Mouse (Mus musculus) cerebellum, adult 2 months (tissue): ENCODE measurements at regions not wholly inside any gene's neighbourhood (a gene's known extent, or its start where the extent isn't known, plus 50 kb on each side); places are given as distances from the start of the nearest gene placed in this dataset.

ENCODE experiments used
- DNase-seq, 2 experiments: peaks; one replicate each; pipeline ENCODE4 v3.0.0; 2021
- H3K27ac ChIP-seq: fragments of 200-500 bp; 2 replicates; pipeline ENCODE4 v1.5.1; 2012; ENCODE audit warnings: low read length, control low read depth, inconsistent platforms; ENCODE audit not compliant: insufficient read depth
- H3K27me3 ChIP-seq: fragments of 200-500 bp; 2 replicates; pipeline ENCODE4 v1.6.1; 2012; ENCODE audit warnings: inconsistent platforms, mild to moderate bottlenecking, low read length, moderate library complexity; ENCODE audit not compliant: control insufficient read depth, insufficient read depth
- H3K4me1 ChIP-seq: fragments of 200-500 bp; 2 replicates; pipeline ENCODE4 v1.6.1; 2011; ENCODE audit warnings: low read length; ENCODE audit not compliant: control insufficient read depth, insufficient read depth
- H3K4me3 ChIP-seq: fragments of 200-500 bp; replicated peaks from 2 replicates; pipeline ENCODE3; 2011; ENCODE audit warnings: mild to moderate bottlenecking, low read depth, low read length, control low read depth; ENCODE audit not compliant: insufficient read depth
- CTCF ChIP-seq: fragments of 200-500 bp; IDR thresholded peaks from 2 replicates; pipeline ENCODE4 v1.5.1; 2011; ENCODE audit warnings: low read depth, mild to moderate bottlenecking, control low read depth, low read length, moderate library complexity, borderline replicate concordance; ENCODE audit not compliant: insufficient read depth
- POLR2A ChIP-seq: fragments of 200-500 bp; IDR thresholded peaks from 2 replicates; pipeline ENCODE4 v1.6.1; 2011; ENCODE audit warnings: low read length, control low read depth, borderline replicate concordance; ENCODE audit not compliant: insufficient read depth
- WGBS: fragments of 180-500 bp; shearing (Covaris S2); methylation state at CpG from one replicate; pipeline ENCODE4 v1.1.7; 2018; 5-methylcytosine and 5-hydroxymethylcytosine counted together

GRCm38 (mm10) chr15:74404866-74405265 is 231.3 kb downstream of the Mroh4 start:
- DNase-seq: no peak
- no peak overlapping the region for H3K27ac ChIP-seq
- H3K4me3 ChIP-seq: no peak overlapping the region
- 0 out of 2 replicates have a peak, but pooled peaks cover 7% of the 10 kb centered on the region for H3K4me1 ChIP-seq
- no peaks in the 10 kb centered on the region for H3K27me3 ChIP-seq
- WGBS: 84% methylated on average over 6 of the region's 6 CpGs
- TF ChIP-seq POLR2A: no peak
- TF ChIP-seq CTCF: no peak

DNA sequence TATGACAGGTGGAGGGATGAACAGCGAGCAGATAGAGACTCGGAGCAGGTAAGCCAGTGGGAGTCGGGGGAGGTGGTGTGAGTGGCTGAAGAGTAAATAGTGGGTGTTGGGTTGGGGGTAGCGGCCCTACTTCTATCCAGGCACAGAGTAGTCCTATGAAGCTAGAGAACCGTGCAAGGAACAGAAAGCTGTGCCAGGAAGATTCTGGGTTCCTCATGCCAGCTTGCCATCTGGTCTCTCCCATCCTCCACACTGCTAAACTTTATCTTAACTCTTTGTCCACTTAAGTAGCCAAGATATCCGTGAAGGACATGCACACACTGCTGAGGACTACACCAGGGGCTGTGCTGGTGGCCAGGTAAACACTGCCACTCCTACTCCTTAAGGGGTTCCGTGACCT is 234.9 kb downstream of the Mroh4 start:
- TF ChIP-seq POLR2A (no peak), CTCF (no peak)
- Histone ChIP-seq H3K27me3 (no peaks in the 10 kb centered on the region), H3K27ac (no peak overlapping the region), H3K4me3 (no peak overlapping the region), H3K4me1 (0 out of 2 replicates have a peak, but pooled peaks cover 7% of the 10 kb centered on the region)
- WGBS: 53% methylated on average over 7 of the region's 7 CpGs
- DNase-seq: no peak

DNA sequence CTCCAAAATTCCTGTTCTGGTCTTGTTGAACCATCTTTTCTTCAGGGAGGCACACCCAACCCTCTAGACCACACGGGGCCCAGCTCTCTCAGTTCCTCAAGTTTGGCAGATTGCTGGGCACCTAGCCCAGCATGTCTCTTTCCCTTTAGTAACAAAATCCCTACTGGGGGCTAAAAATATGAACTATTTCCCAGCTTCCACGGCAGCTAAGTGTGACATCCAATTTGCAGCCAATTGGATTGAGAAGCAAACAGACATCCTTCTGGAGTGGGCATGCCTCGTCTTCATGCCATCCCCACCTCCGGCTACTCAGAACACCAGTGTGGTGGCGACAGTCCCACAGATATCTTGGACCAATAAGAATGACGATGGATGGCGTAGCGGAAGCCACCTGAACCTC is 240.1 kb downstream of the Mroh4 start:
- TF ChIP-seq POLR2A (no peak), CTCF (no peak)
- DNase-seq: no peak
- H3K27me3 ChIP-seq: no peaks in the 10 kb centered on the region
- H3K4me3 ChIP-seq: no peak overlapping the region
- 0 out of 2 replicates have a peak, but pooled peaks cover 3% of the 10 kb centered on the region for H3K4me1 ChIP-seq
- no peak overlapping the region for H3K27ac ChIP-seq
- 46% methylated on average over 8 of the region's 8 CpGs for WGBS

GRCm38 (mm10) chr15:74387533-74387932 is 248.6 kb downstream of the Mroh4 start:
- no peak overlapping the region for H3K4me3 ChIP-seq
- DNase-seq: no peak
- H3K27ac ChIP-seq: no peak overlapping the region
- WGBS: 55% methylated on average over 3 of the region's 3 CpGs
- TF ChIP-seq POLR2A: no peak
- TF ChIP-seq CTCF: no peak
- no peaks in the 10 kb centered on the region for H3K27me3 ChIP-seq
- H3K4me1 ChIP-seq: no peaks in the 10 kb centered on the region

DNA sequence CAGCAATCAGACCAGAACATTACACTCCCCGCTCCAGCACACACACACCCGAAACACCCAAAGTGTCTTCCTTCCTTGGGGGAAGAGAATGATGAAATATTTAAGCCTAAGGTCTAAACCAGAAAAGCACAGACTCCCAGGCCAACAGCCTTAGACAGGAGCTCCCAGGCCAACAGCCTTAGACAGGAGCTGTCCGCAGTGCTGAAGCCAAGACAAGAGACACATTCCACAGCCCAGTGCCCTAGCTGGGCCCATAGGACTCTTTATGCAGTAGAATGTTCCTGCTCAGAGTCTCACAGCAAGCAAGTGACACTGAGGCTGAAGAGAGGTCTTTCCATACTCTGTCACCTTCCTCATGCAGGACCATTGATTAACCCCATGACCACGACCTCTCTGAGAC is 253.6 kb downstream of the Mroh4 start:
- H3K27me3 ChIP-seq: no peaks in the 10 kb centered on the region
- no peak for DNase-seq
- WGBS: 77% methylated on average over 4 of the region's 4 CpGs
- no peak for TF ChIP-seq POLR2A
- TF ChIP-seq CTCF: no peak
- no peak overlapping the region for H3K4me3 ChIP-seq
- H3K4me1 ChIP-seq: no peaks in the 10 kb centered on the region
- no peak overlapping the region for H3K27ac ChIP-seq

- WGBS: 91% methylated on average over 6 of the region's 6 CpGs
- Histone ChIP-seq H3K27ac (no peak overlapping the region), H3K4me3 (no peak overlapping the region), H3K27me3 (no peaks in the 10 kb centered on the region), H3K4me1 (no peaks in the 10 kb centered on the region)
- TF ChIP-seq POLR2A (no peak), CTCF (no peak)
- no peak for DNase-seq
Observed at GRCm38 (mm10) chr15:74379366-74379765, 256.8 kb downstream of the Mroh4 start.

DNA sequence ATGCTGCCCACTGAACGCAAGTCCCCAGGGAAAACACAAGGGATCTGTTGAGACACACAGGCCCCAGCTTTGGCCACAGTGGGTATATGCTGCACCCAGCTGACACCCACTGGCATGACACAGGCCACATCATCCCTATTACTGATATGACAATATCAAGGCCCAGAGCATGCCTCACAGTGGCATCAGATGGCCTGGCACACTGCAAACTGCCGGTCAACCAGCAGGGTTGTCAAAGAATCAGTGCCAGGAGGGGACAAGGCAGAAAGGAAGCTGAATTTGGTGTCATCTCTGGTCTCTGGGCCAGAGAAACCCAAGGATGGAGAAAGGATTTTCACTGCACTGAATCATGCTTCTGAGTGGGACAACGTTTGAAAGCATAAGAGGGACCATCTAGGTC is 266.7 kb downstream of the Mroh4 start:
- WGBS: 62% methylated on average over 3 of the region's 3 CpGs
- TF ChIP-seq CTCF: no peak
- TF ChIP-seq POLR2A: no peak
- Histone ChIP-seq H3K27me3 (no peaks in the 10 kb centered on the region), H3K4me1 (no peaks in the 10 kb centered on the region; the same call in 1 of the 2 replicates), H3K4me3 (no peak overlapping the region), H3K27ac (no peak overlapping the region)
- no peak for DNase-seq

GRCm38 (mm10) chr15:74347911-74348310 is 288.2 kb downstream of the Mroh4 start:
- no peak for DNase-seq
- TF ChIP-seq POLR2A: no peak
- TF ChIP-seq CTCF: no peak

DNA sequence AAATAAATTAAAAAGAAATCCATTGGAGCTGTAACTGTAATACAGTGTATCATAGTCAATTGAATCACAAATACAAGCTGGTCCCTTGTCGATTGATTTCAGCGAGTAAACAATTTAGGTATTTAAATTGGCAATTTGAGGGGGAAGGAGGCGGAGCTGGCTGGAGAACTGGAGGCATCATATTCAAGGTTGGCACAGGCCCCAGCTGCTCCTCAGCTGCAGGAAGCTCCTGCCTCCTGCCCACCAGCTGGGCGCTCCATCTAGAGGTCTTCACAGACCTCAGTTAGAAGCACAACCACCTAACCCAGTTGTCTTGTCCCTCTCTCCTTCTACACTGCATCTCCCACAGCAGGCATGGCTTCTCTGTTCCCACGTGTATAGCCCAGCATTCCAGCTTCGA is 292.6 kb downstream of the Mroh4 start:
- no peak overlapping the region for H3K27ac ChIP-seq
- no peaks in the 10 kb centered on the region for H3K27me3 ChIP-seq
- 51% methylated on average over 6 of the region's 6 CpGs for WGBS
- no peak overlapping the region for H3K4me3 ChIP-seq
- TF ChIP-seq POLR2A: no peak
- no peak for TF ChIP-seq CTCF
- no peaks in the 10 kb centered on the region for H3K4me1 ChIP-seq
- DNase-seq: no peak

More at GRCm38 (mm10) chr15:74347911-74348310, 288.2 kb downstream of the Mroh4 start:
- Histone ChIP-seq H3K4me3 (no peak overlapping the region), H3K27me3 (no peaks in the 10 kb centered on the region), H3K4me1 (no peaks in the 10 kb centered on the region), H3K27ac (no peak overlapping the region)
- WGBS: 63% methylated on average over 4 of the region's 4 CpGs
